Mouse (Mus musculus): ENCODE results near the gene Brca1.
"Not testable (repeated sequence)": the region's sequence is repeated elsewhere in the genome, so short reads cannot be mapped to it uniquely, and the experiment has no call there.

The Brca1 gene

DNA sequence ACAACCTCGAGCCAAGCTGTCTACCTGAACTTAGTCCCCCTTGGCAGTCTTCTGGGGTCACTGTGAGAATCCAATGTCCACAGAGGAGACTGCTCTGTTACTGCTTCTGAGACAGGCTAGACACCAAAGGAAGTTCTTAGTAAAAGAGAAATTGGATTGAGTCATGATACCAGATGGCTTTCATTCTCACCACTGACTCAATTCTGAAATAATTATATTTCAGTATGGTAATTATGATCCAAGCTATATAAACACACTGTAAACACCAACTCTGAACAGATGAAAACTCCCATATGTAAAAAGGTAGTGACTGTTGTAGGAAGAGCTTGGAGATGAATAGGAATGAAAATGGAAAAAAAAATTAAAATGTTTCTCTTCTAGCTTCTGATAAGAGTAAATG lies 7.6 kb downstream of the Brca1 start:
- CTCF ChIA-PET = interaction anchor here (0.6 kb wide), 1 partner anchor 1604 kb away, joined by 6 read pairs; no protein-coding TSS in a partner anchor

DNA sequence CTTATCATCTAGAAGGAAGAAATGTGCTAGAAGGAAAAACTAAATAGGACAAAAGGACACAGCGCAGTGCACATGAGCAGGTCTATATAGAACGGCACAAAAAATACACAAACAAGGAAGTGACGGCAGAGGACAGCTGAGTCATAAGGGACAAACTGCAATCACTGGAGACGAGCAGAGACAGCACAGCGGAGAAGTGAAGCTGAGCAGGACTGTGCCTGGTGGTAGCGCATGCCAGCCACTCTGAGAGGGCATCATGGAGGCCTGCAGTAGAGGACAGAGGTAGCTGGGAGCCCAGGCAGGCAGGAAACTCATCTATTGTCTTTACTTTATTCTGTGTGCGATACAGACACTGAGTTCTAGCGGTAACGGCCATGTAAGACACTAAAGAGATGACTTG lies 8.2 kb downstream of the Brca1 start:
- CTCF ChIA-PET = no interaction called here

DNA sequence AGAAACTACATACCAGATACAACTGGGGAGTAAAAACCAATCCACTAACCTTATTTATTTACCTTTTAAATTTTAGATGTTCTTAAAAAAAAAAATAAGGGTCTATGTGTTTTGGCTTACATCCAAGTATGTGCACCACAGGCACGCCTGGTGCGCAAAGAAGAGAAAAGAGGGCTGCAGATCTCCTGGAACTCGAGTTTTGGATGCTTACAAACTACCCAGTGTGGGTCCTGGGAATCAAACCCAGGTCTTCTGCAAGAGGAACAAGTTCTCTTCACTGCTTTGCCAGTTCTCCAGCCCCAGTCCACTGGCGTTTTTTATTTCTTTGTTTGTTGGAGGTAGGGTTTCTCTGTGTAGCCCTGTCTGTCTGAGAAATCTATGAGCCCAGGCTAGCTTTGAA lies 25.1 kb downstream of the Brca1 start:
- CTCF ChIA-PET = no interaction called here

DNA sequence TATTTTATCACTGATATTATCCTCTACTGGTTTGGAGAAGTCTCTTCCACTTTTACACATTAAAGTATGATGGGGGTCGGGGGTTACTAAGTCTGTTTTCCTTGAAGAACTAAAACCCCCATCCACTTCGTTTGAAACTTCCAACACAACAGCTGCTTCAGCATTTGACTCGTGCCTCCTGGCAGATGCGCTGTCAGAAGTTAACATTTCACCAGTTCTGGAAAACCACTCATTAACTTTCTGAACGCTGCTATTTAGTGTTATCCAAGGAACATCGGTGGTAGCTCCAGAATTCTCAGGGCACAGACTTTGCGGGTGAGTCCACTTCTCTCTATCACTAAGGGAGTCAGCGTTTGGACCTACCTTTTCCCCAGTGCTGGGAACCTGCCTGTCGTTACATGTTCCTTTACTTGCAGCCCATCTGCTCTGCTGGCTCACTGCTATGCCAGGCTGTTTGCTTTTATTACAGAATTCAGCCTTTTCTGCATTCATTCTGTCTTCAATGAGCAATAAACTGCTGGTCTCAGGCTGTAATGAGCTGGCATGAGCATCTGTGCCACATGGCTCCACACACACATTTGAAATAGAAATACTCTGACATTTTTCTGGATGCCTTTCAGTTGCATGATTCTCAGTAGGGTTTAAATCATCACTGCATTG lies 25.7 kb downstream of the Brca1 start:
- CTCF ChIA-PET = no interaction called here

DNA sequence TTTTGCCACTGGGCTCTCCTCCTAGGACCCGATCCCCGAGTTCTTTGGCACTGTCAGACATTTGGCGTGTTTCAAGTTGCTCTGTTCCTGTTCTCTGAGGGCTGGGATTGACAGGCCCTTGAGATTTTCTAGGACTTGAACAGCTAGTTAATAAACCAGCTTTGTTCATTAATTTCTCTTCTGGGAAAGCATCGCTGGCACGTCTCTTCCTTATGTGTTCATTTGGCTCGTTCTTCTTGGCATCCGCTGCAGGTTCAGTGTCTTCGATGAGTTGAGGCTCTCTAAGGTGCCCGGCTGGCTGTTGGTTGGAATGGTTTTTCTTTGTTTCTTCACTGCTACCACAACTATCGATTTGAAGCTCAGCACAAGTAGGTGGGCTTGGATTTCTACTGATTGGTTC lies 26.7 kb downstream of the Brca1 start:
- CTCF ChIA-PET = no interaction called here

DNA sequence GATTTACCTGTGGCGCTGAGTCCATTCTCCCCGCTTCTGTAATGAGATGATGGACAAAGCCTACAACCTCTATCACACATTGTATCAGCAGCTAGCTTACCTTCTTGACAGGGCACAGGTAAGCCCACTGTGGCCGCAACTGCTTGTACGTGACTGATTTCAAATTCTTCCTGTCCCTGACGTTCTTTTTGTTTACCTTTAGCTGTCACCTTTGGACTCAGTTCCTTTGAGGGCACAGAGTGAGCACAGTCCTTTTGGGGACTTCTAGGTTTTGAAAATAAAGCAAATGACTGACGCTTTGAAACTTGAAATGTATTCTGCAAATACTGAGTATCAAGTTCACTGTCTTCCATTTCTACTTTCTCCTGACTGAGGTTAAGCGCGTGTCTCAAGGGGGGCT lies 27.3 kb downstream of the Brca1 start:
- CTCF ChIA-PET = no interaction called here

DNA sequence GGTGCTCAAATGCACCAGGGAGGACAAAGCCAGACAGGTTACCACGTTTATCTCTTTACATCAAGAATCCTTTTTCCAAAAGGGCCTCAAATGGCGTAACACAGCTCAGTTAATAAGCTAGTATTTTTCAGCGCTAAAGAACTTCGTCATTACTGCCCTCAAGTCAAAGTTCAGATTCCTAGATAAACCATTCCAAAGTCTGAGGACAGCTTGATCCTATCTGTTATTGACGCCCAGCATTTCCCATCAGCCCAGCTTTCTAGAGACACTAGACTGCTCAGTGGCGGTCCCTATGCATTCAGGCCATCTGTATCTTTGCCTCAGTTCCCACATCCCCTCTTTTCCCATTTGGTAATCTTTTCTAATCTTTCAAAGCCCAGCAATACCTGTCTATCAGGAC lies 32.4 kb downstream of the Brca1 start:
- CTCF ChIA-PET = no interaction called here

DNA sequence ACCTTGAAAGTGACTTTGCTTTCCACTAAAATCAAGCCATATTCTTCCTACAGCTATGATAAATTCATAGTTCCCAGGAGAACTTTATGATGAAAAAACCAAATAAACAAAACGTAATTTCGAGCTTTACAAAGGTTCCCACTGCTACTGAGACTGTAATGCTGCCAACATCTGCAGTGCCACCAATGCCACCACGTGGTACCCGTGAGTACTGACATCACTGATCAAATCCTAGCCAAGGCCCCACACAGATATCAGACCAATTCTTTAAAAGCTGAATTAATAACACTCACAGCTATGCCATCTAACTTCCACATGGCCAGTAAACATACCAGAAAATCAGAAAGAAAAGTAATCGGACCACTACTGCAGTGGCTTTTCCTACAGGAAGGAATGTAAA lies 32.8 kb downstream of the Brca1 start:
- CTCF ChIA-PET = no interaction called here

DNA sequence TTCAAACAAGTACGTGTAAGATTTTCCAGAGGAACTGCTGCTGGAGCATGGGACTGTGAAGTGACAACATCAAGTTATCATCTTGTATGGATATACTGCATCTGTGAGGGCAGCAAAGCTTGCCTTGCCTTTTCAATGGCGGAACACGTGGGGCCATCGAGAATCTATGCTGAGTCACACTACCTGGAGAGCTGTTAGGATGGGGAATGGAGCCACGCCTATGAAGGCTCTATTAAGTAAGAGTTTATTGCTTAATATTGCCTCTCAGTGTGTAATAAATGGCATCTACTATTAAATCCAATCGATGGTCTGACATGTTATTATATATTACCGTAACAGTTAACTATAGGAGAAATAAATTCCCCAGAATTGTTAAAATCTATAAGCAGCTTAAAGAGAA lies 44.7 kb downstream of the Brca1 start:
- CTCF ChIA-PET = no interaction called here

DNA sequence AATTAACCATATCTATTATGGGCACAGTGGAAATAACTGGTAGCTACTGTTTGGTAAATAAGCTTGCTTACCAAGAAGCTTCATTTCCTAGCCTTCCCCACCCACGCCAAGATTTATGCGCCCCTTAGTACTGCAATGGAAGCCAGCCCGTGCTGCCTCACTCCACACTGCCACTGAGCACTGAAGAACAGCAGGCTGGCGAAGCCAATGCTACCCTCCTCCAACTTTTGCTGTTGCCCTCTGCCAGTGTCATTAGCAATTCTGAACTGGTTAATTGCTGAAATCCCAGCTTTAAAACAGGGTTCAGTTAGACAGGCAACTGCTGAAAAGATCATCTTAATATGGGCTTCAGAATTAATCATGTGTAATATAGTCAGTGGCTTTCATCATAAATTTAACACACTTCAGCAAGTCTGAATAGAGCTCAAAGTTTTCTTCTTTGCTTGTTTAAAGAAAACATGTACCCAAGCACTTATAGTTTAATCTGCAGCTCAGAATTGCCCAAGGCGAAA lies 45.4 kb downstream of the Brca1 start:
- CTCF ChIA-PET = no interaction called here

DNA sequence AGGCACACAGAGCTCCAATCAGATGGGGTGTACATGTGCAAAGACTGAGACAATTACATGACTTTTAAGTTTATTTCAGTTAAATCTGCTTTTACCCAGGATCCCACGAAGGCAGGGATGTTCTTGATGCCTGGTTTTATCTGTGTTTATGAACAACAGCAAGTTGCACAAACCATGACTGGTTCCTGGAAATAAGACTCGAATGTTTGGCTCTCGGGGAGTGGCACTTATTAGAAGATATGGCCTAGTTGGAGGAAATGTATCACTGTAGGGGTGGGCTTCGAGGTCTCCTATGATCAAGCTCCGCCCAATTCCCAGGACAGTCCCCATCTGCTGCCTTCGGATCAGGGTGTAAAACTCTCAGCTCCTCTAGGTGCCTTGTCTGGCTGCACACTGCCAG lies 65.6 kb downstream of the Brca1 start:
- CTCF ChIA-PET = interaction anchor here (0.5 to 0.6 kb wide), 2 partner anchors 41 to 59 kb away, joined by 3 read pairs; no protein-coding TSS in a partner anchor

DNA sequence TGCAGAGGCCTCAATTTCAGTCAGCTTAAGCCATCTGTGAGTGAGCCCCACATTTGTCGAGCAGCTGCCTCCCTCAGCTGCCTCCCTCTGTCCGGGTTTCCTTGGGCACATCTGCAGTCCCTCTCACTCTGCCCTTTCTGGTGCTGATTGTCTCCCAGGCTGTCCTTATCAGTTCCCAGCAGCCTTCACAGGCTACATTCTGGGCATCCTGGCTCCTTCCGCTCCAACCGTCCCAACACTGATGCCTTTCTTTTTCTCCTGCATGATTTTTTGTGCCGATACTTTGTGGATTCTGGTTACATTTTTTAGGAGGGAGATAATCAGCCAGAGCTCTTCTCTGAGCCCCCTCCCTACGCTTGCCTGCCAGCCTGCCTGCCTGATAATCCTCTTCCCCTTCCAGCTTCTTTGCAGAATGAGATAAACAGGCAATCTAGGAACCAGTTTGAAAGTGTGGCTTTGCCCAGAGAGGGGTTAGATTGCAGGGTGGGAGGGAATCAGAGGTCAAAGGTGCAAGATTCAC lies 66.2 kb downstream of the Brca1 start:
- CTCF ChIA-PET = interaction anchor here (0.5 kb wide), 1 partner anchor 58 kb away, joined by 3 read pairs; no protein-coding TSS in a partner anchor

DNA sequence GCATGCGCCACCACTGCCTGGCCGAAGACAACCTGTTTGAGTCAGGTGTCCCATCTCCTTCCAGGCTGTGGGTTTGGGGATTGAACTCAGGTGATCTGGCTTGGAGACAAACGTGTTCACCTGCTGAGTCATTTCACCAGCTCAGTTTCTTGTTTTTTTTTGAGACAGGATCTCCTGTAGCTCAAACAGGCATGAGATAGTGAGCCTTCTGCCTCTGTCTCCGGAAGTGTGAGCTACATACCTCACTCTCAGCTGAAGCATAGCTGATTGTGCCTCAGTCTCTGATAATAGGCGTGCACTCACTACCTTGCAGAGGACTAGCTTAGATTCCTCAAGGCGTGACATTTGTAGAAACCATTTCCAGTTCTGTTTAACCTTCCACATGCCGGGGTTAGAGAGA lies 66.9 kb downstream of the Brca1 start:
- CTCF ChIA-PET = no interaction called here

DNA sequence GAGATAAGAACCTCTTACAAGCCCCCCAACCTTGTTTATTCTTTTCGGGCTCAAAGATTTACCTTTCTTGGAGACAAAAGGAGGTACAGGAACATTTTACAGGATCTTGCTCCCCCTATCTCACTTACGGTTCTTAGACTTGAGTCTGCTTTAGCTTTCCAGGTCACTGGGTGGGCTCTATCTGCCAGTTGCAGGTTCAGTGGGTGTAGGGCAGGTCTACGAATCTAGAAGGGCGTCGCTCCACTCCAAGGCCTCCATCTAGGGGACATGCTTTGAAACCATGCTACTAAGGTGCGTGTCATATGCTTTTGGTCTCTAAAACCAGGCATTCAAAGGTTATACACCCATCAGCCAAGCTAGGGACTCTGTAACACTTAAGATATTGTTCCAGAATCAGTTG lies 67.5 kb downstream of the Brca1 start:
- CTCF ChIA-PET = interaction anchor here (0.7 kb wide), 1 partner anchor 1205 kb away, joined by 6 read pairs; no protein-coding TSS in a partner anchor

DNA sequence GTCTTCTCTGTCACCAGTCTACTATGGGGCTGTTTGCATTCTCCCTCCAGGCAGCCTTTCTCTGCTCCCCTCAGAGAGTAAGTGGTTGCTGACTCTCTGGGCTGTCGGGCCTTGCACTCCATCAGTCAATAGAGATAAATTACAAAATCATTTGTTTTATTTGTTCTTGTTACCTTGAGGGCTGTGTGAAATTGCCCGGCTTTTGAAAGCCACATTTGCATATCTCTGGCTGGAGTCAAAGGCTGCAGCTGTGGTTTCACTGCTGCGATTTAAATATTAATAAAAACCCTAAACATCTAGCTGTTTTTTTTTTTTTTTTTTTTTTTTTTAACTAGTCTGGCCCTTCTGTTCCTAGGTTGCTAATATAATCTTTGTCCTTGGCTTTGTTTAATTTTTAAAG lies 68.0 kb downstream of the Brca1 start:
- CTCF ChIA-PET = interaction anchor here (0.7 kb wide), 1 partner anchor 1205 kb away, joined by 6 read pairs; no protein-coding TSS in a partner anchor

DNA sequence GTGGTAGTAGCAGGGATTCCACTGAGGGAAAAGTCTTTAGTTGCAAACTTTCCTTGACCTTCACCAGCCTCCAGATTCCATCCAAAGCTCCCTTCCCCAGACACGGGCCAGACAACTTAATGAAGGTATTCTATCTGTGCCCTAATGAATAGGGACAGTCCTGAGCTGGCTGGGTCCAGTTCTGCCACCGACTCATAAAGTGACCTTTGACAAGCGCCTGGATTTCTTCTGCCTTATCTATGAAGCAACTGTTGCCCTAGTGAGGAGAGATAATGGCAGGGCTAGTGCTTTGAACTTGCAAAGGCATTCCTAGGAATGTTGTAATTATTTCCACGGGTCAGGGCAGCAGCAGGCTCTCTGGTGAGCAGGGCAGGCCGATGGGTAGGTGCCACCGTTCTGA lies 70.8 kb downstream of the Brca1 start:
- CTCF ChIA-PET = no interaction called here

DNA sequence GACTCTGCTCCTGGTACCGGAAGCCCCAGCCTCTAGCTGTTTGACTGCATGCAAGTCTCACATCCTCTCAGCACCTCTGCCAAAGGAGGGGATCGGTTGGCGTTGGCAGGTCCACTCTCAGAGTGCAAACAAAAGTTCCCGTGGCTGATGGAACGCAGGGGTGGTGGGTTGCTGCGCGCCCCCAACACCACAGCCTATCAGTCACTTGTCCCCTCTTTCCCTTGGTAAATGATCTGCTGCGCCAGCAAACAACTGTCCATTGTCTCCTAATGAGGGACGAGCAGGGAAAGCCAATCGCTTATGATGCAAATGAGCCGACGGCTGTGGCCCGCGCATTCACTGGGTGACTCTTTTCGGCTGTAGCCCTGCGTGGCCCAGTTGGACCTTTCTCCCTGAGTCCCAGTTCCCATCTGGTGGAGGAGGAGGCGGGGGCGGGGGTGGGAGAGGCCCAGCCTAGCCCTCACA lies 72.6 kb downstream of the Brca1 start:
- CTCF ChIA-PET = no interaction called here

DNA sequence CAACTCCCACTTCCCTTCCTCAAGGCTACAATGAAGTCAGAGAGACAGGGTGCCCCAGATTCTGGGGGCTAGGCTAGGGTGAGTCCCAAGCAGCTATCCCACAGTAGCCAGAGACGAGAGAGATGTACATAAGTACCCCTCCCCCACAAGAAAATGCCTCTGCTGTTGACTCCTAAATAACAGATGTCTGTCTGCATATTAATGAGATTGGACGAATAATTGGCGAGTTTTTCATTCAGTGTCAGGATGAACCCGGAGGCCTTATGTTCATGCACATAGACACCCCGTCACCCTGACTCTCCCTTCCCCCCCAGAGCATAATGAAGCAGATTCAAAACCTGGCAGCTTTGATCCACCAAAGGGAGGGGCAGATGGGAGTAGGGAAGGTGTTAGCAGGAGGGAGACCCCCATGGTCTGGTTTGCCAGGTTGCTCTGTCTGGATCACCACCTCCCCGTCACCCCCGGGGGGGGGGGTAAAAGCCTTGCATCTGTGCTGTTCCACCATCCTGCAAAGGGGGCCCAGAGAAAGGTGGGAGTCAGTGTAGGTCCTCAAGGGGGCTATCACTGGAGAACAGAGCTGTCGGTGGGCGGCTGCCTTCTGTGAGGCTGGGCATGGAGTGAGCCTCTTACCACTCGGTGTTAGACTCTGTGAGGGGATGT lies 74.1 kb downstream of the Brca1 start:
- CTCF ChIA-PET = interaction anchor here (0.7 kb wide), 1 partner anchor 9 kb away, joined by 5 read pairs; no protein-coding TSS in a partner anchor

DNA sequence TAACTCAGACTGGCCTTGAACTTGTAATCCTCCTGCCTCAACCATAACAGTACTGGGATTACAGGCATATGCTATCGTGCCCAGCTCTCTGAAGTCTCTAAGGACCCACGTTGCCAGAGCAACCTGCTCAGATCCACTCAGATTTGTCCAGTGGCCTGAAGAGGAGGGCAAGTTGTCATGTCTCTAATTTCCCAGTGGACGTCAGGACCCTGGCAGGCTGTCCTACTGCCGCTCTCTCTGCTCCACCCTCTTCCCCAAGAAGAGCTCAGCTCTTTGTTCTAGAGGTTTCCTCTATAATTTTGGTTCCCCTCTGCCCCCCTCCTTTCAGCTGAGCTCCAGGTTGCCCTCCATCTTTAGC lies 74.6 kb downstream of the Brca1 start:
- CTCF ChIA-PET = no interaction called here

DNA sequence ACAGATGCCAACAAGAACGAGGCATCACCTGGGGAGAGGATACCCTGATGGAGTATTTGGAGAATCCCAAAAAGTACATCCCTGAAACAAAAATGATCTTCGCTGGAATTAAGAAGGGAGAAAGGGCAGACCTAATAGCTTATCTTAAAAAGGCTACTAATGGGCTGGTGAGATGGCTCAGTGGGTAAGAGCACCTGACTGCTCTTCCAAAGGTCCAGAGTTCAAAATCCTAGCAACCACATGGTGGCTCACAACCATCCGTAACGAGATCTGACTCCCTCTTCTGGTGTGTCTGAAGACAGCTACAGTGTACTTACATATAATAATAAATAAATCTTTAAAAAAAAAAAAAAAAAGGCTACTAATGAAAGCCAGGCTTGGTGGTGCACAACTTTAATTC lies 75.4 kb downstream of the Brca1 start:
- CTCF ChIA-PET = not testable (repeated sequence)

DNA sequence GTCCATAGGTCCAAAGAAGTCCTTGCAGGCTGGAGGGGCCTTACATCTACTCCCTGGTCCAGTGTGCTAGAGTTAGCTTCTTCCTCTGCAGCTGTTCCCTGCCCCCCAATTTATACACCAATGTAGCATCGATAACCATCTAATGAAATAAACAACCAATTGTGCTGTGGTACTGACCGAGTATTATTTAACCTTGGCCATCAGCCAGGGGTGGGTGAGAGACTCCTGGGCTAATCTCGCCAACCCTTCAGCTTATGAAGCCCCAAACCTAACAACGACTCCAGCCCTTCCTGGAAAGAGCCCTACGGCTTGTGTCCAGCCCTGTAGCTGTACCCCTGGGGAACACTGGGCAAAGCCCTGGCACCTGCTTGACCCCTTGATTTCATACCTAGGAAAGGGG lies 77.5 kb downstream of the Brca1 start:
- CTCF ChIA-PET = no interaction called here

DNA sequence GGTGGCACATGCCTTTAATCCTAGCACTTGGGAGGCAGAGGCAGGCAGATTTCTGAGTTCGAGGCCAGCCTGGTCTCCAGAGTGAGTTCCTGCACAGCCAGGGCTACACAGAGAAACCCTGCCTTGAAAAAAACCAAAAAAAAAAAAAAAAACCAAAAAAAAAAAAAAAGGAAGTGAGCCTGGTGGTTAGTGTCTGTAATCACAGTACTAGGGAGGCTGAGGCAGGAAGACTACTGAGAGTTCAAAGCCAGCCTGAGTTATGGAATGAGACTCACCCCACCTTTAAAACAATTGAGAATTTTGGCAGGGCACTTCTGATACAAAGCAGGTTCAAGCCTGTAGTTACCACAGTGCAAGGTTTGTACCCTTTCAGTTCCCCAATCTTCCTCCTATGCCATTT lies 78.1 kb downstream of the Brca1 start:
- CTCF ChIA-PET = not testable (repeated sequence)

DNA sequence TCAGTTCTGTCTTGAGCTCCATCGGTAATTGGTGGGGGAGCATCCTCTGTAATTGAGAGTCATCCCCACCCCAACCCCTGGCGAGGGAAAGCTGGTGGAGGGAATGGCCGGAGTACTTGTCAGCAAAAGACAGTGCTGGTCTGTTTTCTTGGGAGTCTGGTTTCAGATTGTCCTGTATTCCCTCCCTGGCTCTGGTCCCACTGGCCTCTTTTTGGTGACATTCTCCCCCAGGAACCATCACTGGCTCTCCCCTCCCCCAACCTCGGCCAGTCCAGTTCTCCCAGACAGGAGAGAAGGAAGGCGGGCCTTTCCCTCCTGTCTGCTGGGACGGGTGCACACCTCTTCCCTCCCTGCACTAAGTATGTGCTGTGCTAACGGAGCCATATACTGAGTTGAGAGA lies 79.4 kb downstream of the Brca1 start:
- CTCF ChIA-PET = no interaction called here
